Mouse (Mus musculus) NIH3T3 (cell line): ENCODE results near the gene Triobp.

ENCODE experiments used
- DNase-seq: peaks from one replicate; pipeline ENCODE4 v3.0.0-alpha.2; 2012; ENCODE audit warnings: low read depth

Gene Triobp

DNA sequence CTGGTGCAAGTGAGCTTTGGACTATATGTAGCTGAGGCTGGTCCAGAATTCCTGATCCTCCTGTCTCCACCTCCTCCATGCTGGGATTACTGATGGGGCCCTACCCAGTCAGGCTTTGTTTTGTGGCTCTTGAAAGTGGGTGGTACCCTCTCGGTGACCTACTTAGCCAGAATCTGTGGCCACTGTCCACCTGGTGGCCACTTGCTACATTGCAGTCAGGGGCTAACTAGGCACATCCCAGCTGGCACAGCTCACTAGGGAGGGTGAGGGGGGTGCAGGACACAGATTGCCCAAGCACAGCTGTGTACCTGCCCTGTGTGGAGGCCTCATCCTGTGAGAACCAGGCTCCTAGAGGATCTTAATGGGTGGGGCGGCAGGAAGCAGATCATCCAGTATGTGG, 15.4 kb downstream of the Triobp start:
- peak; percentile 93 for DNase-seq

DNA sequence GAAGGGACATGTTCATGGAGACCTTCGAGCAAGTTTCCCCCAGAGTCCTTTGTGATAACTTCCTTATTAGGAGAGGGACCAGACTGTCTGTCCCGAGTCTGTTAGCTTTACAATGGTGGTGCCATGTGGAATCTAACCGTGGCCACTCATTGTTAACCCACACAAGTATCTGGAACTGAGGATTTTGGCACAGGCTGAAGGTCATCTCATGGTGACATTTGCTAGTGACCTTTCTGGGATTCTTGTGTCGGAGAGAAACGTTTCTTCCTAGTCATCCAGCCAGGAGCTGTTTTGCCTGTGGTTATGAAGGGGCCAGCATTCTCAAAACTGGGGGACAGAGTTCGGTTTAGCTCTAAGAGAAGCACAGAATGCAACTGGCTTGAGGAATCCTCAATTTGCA, 24.1 kb downstream of the Triobp start:
- no peak for DNase-seq

GRCm38 (mm10) chr15:78973950-78974349, 26.4 kb downstream of the Triobp start:
- peak; percentile 30 for DNase-seq

DNA sequence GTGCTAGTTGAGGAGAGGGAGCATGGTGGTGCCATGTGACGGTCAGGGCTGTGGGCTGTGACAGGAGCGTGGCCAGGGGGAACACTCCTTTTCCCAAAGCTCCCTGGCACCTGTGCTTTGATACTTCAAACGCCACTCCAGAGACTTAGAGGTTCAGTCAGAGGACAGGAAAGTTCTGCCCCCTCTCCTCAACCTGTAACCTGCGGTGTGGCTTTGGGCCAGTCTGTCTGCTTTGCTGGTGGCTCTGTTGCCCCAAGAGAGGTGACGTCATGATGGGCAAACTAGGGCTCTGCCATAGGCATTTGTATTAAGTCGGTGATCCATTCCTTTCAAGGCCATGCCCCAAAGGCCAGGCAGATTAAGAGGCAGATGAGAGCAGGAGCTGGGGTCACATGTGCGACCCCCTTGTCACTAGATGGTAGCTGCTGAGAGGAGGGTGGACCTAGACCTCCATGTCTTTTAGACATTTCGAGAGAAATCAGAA, 30.2 kb downstream of the Triobp start:
- DNase-seq = no peak

DNA sequence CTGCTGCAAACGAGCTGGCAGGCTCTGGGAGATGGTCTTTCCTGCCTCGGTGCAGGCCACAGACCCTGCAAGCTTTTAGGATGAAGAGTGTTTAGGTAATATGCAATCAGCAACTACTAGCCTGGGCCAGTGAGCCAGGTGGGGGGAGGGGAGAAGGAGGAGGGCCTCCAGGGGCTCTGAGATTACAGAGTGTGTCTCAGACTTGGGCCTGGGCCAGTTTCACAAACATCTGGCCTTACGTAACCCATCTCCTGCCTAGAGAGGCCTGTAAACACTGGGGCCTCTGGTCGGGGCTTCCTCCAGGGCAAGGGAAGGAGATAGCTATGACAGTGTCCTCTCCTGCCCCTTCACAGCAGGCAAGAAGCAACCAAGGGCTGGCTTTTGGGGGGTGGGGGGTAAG, 31.4 kb downstream of the Triobp start:
- DNase-seq = peak; percentile 99

GRCm38 (mm10) chr15:78980084-78980483, 32.6 kb downstream of the Triobp start:
- DNase-seq = no peak

DNA sequence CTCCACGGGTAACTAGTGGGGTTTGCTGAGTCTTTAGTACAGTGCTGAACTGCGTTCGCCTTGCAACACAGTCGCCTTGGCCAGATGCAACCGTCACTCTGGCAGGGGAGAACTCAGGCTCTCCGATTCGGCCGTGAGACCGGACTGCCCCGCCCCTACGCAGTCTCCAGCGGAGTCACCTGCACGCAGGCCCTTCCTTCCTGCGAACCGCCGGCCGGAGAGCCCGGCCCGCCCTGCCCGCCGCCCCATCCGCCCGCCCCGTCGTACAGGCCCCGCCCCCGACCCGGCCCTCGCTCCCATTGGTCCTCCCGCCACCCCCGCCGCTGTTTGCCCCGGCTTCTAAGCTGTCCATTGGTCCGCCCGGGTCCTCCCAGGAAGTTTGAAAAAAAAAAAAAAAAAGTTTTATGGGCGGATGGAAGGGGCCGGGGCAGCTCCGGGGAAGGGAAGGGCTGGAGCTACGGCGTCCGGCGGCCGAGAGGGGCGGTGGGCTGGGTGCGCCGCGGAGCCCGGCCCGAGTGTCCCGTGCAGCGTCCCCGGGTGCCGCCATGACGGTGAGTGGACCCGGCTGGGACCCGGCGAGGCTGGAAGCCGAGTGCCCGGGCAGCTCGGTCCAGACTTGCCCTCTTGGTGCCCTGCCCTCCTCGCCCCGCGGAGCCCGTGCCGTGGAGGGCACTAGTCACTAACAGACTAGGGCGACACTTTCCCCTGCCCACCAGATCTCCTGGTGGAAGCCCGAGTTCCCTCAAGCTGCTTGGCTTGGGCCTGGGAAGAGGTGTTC, 35.3 kb downstream of the Triobp start:
- peak; percentile 96 for DNase-seq

GRCm38 (mm10) chr15:78983436-78984285, 36.1 kb downstream of the Triobp start:
- peak; percentile 90 for DNase-seq

- DNase-seq = no peak
Observed at GRCm38 (mm10) chr15:78984286-78984778, 36.8 kb downstream of the Triobp start.

DNA sequence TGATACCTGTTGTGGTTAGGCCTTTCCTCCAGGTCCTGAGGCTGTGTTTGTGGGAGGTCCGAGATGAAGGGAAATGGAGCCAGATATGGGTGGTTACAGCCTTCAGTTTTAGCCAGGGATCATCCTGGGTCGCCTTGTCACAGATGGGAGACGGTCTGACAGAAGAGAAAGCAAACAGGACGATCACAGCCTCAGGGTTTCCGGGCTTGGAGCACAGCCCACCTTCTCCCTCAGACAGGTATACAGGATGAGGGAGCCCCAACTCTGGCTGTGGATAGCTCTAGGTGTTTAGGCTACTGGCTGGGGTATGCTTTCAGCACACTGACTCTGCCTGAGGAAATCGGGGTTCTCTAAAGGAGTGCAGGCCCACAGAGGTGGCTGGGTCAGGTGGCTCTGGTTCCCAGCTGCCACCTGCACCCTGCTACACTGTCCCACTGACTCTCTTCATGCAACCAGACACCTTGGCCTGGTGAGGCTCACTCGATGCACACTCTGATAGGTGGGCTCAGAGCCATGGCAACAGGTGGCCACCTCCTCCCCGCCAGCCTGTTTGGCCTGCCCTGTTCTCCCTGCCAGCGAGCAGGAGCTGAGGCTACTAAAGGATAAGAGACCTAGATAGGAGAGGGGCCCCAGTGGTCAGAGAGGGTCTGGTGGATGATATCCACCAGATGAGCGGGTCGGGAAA, 39.2 kb downstream of the Triobp start:
- DNase-seq = no peak

- peak; percentile 97 for DNase-seq
Observed at GRCm38 (mm10) chr15:78988499-78988971, 41.0 kb downstream of the Triobp start.

- no peak for DNase-seq
Observed at GRCm38 (mm10) chr15:78989152-78990092, 41.9 kb downstream of the Triobp start.

GRCm38 (mm10) chr15:78990093-78990463, 42.6 kb downstream of the Triobp start:
- no peak for DNase-seq

GRCm38 (mm10) chr15:78990970-78991525, 43.5 kb downstream of the Triobp start:
- DNase-seq = no peak

GRCm38 (mm10) chr15:78992235-78992634, 44.7 kb downstream of the Triobp start:
- no peak for DNase-seq

- DNase-seq = no peak
Observed at GRCm38 (mm10) chr15:78992925-78993324, 45.4 kb downstream of the Triobp start.

- DNase-seq = no peak
Observed at GRCm38 (mm10) chr15:78995916-78996315, 48.4 kb downstream of the Triobp start.

GRCm38 (mm10) chr15:78996663-78997062, 49.1 kb downstream of the Triobp start:
- no peak for DNase-seq

DNA sequence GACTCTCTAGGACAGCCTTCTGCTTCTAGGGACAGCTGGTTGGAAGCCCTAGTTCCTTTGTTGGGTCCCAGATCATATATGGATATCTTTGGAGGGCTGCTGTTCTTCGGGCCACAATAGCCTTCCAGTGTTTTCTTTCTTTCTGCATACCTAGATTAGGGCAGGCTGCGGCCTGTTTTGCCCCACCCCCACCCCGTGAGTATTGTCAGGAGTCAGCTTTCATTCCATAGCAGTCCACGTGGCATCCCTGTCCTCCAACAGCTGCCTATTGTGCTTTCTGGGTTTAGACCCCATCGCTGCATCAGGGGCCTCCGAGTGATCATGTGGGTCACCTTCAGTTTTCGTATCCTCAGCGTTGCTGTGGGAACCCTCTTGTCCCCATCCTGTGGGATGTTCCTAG, 50.8 kb downstream of the Triobp start:
- no peak for DNase-seq

DNA sequence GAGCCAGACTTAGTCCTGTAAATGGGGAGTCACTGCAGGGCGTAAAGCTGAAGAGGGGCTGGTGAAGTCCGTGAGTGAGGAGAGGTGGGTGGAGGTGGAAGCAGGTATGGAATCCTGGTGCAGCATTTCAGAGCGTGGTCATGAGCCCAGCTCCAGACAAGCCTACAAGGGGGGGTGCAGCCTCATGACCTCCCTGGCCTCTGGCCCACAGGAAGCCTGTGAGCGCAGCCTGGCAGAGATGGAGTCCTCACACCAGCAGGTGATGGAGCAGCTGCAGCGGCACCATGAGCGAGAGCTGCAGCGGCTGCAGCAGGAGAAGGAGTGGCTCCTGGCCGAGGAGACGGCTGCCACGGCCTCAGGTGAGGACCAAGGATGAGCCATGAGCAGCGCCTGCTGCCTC, 52.1 kb downstream of the Triobp start:
- DNase-seq = no peak

DNA sequence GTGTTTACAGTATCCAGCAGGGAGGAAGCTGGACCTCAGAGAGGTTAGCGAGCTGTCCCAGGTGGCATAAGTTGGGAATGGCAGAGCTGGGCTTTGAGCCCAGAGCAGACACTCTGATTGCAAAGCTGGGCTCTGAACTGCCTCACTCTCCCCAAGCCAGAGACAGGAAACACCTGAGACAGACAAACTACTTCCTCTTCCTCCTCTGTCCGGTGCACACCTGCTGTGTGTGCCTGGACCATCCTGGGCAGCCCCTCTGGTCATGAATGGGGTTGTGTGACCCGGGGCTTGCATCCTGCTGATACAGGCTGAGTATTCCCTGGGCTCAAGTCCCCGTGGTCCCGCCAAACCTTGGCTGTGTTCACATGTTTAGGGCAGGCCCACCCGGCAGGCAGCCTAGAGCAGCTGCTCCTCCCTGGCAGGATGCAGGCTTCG, 52.9 kb downstream of the Triobp start:
- no peak for DNase-seq
